Mouse (Mus musculus) regulatory T cell (primary cell): ENCODE results near the gene Olfr1109.

Experiments used
- in situ Hi-C: fragments of 300-600 bp; cut with MboI, MseI; formaldehyde crosslinking; loops from one replicate; pipeline ENCODE4 v1.15.1; 2025; ENCODE audit warnings: high pct_unique_total_duplicates

Olfr1109 gene

GRCm38 (mm10) chr2:87095908-87096307 lies at the start of gene Olfr1109:
Gene Olfr1109, minus strand, starts transcription at chr2:87096008.
- in situ Hi-C loops: no loop called here

- in situ Hi-C loops: no loop called here
These were observed 44.4 kb upstream of the Olfr1109 start, which contains the start of gene Olfr1110 for GRCm38 (mm10) chr2:87140200-87140599. Gene Olfr1110, minus strand, starts transcription at chr2:87140300.

GRCm38 (mm10) chr2:87114467-87114866 lies 18.7 kb upstream of the Olfr1109 start, which contains the start of gene Olfr259:
Gene Olfr259, minus strand, starts transcription at chr2:87114567.
- in situ Hi-C loops: no loop called here

GRCm38 (mm10) chr2:87075717-87076116 lies 20.1 kb downstream of the Olfr1109 start, which contains the start of gene Olfr1107:
Gene Olfr1107, minus strand, starts transcription at chr2:87075817.
- in situ Hi-C loops: no loop called here

- in situ Hi-C loops: no loop called here
These were observed 43.6 kb downstream of the Olfr1109 start, which contains the start of gene Olfr1106 for GRCm38 (mm10) chr2:87052173-87052572. Gene Olfr1106, minus strand, starts transcription at chr2:87052273.
